Mouse (Mus musculus) c-Kit-positive CD71-negative TER-119-negative erythroid progenitor cells, embryonic 14.5 days (primary cell): Measurements from ENCODE around the gene Zscan4b.
"Not testable (repeated sequence)": the region's sequence is repeated elsewhere in the genome, so short reads cannot be mapped to it uniquely, and the experiment has no call there.

Experiments
- DNase-seq: peaks from one replicate; pipeline ENCODE4 v3.0.0-alpha.2; 2013; ENCODE audit warnings: low read depth

Zscan4b gene

GRCm38 (mm10) chr7:10904950-10905349 lies at the start of gene Zscan4b:
TSS of gene Zscan4b (minus strand) at chr7:10905050.
- not testable (repeated sequence) for DNase-seq
